Mouse (Mus musculus) 416B (cell line): ENCODE measurements around the gene Gipc1.

Experiments used
- DNase-seq: peaks from one replicate; pipeline ENCODE4 v3.0.0; 2011; ENCODE audit warnings: low read depth

Gene Gipc1

GRCm38 (mm10) chr8:83648031-83648430 is 4.4 kb upstream of the Gipc1 start:
- DNase-seq, result no peak

GRCm38 (mm10) chr8:83649699-83650098 is 2.8 kb upstream of the Gipc1 start:
- no peak for DNase-seq

- DNase-seq, result peak; percentile 73
Observed at GRCm38 (mm10) chr8:83652744-83653661, 526 bp downstream of the Gipc1 start.

- DNase-seq, result no peak
Observed at GRCm38 (mm10) chr8:83653662-83654017, 1.2 kb downstream of the Gipc1 start.

- DNase-seq, result no peak
Observed at GRCm38 (mm10) chr8:83654725-83655124, 2.2 kb downstream of the Gipc1 start.

GRCm38 (mm10) chr8:83656043-83656442 is 3.6 kb downstream of the Gipc1 start:
- no peak for DNase-seq

- DNase-seq, result peak; percentile 31
Observed at GRCm38 (mm10) chr8:83656484-83657246, 4.2 kb downstream of the Gipc1 start.

- DNase-seq, result no peak
Observed at GRCm38 (mm10) chr8:83660545-83660944, 8.1 kb downstream of the Gipc1 start.

- no peak for DNase-seq
Observed at GRCm38 (mm10) chr8:83660995-83661680, 8.7 kb downstream of the Gipc1 start.

- peak; percentile 92 for DNase-seq
Observed at GRCm38 (mm10) chr8:83662421-83662826, 9.9 kb downstream of the Gipc1 start.

GRCm38 (mm10) chr8:83664096-83664495 is 11.6 kb downstream of the Gipc1 start:
- DNase-seq, result no peak

GRCm38 (mm10) chr8:83664931-83665625 is 12.6 kb downstream of the Gipc1 start:
- DNase-seq, result no peak

GRCm38 (mm10) chr8:83665969-83666865 is 13.7 kb downstream of the Gipc1 start, which contains the start of gene Ptger1:
Ptger1 (plus strand) TSS chr8:83666678.
- no peak for DNase-seq

- no peak for DNase-seq
Observed at GRCm38 (mm10) chr8:83666866-83667234, 14.4 kb downstream of the Gipc1 start.

- DNase-seq, result no peak
Observed at GRCm38 (mm10) chr8:83667526-83667925, 15.0 kb downstream of the Gipc1 start.

GRCm38 (mm10) chr8:83668010-83668916 is 15.8 kb downstream of the Gipc1 start:
- no peak for DNase-seq

- no peak for DNase-seq
Observed at GRCm38 (mm10) chr8:83669013-83669412, 16.5 kb downstream of the Gipc1 start.

GRCm38 (mm10) chr8:83672936-83673335 is 20.5 kb downstream of the Gipc1 start:
- DNase-seq, result peak; percentile 54

- no peak for DNase-seq
Observed at GRCm38 (mm10) chr8:83674497-83674896, 22.0 kb downstream of the Gipc1 start.

GRCm38 (mm10) chr8:83679866-83680265 is 27.4 kb downstream of the Gipc1 start:
- DNase-seq, result no peak
